21 mouse cellular contexts compared by ENCODE assay signal in genomic region chr2:18959558-18959957, GRCm38 (mm10). TPM values are rescaled to one million over a fixed set of nuclear protein-coding genes. Genes with fewer than 3 reads are reported as not detected.
A peak's percentile ranks its signal among the peaks of the same experiment; 100 is the strongest.
DNase-seq lines count a peak whose midpoint lies in the region; ATAC-seq and TF ChIP-seq lines count a peak whose summit lies in the region.
"Had no signal": no experiment of that assay in that cellular context is flagged by ENCODE, and none has a peak within 500 bp of the region (broad histone marks: within the 10 kb centered on the region; RNA-seq: fewer than 3 reads in every experiment).

No protein-coding gene starts in this region.

- H3K27me3 ChIP-seq in liver, embryonic 13.5 days, result no peaks in the 10 kb centered on the region
- H3K27me3 ChIP-seq in CH12.LX (replicated peaks), result no peaks in the 10 kb centered on the region
- H3K27me3 ChIP-seq: embryonic facial prominence, embryonic 12.5 days; forebrain, embryonic 15.5 days; heart, embryonic 15.5 days; hindbrain, embryonic 13.5 days had no signal

- no peak for TF ChIP-seq CTCF in CH12.LX (conservative IDR thresholded peaks at IDR 0.05 in 1 of 2, IDR thresholded peaks at IDR 0.05 in 1 of 2; ENCODE audit: low read depth in 2 of 2, low read length in 2 of 2)

- in situ Hi-C loops in CH12.LX (cut with MboI; ENCODE audit: low pct_ligation_motif_present, low pct_unique_long_range_greater_than_20kb, low sequenced_read_pairs), result no loop called here

- H3K4me1 ChIP-seq in liver, embryonic 13.5 days (replicated peaks), result peaks cover 88% of the 10 kb centered on the region
- H3K4me1 ChIP-seq in CH12.LX (ENCODE audit: control insufficient read depth in 1 of 2, insufficient read depth in 2 of 2), result peaks cover 19 to 90% of the 10 kb centered on the region in 2 experiments
- H3K4me1 ChIP-seq: forebrain, embryonic 15.5 days had no signal

- no peaks in the 10 kb centered on the region for H3K79me2 ChIP-seq in CH12.LX (replicated peaks; ENCODE audit: control insufficient read depth, extremely low read depth, insufficient read depth, poor library complexity, severe bottlenecking)

- dilution Hi-C loops in CH12.LX (cut with MboI; ENCODE audit: extremely low pct_ligation_motif_present, extremely low pct_unique_long_range_greater_than_20kb, low sequenced_read_pairs), result no loop called here

- H3K4me3 ChIP-seq in liver, embryonic 13.5 days (replicated peaks), result no peak overlapping the region
- H3K4me3 ChIP-seq in CH12.LX (replicated peaks in 1 of 3; ENCODE audit: low read depth in 2 of 3, low read length in 2 of 3, poor library complexity in 1 of 3), result no peak overlapping the region
- H3K4me3 ChIP-seq: embryonic facial prominence, embryonic 12.5 days; forebrain, embryonic 15.5 days; heart, adult 2 months; heart, embryonic 15.5 days; hindbrain, embryonic 13.5 days had no signal

- no peak overlapping the region for H3K9ac ChIP-seq in liver, embryonic 13.5 days
- H3K9ac ChIP-seq in CH12.LX (ENCODE audit: insufficient read depth, low read depth), result no peak overlapping the region
- H3K9ac ChIP-seq: embryonic facial prominence, embryonic 12.5 days; forebrain, embryonic 15.5 days; heart, embryonic 15.5 days; hindbrain, embryonic 13.5 days had no signal

- no peak overlapping the region for H3K4me2 ChIP-seq in liver, embryonic 13.5 days
- H3K4me2 ChIP-seq in CH12.LX (ENCODE audit: insufficient read depth, low read depth, poor library complexity, severe bottlenecking), result 0 out of 2 replicates have a peak overlapping the region, but pooled peaks have one; percentile 55
- H3K4me2 ChIP-seq: embryonic facial prominence, embryonic 12.5 days; forebrain, embryonic 15.5 days; heart, embryonic 11.5 days; heart, embryonic 15.5 days; hindbrain, embryonic 13.5 days had no signal

- TF ChIP-seq POLR2A in CH12.LX (IDR thresholded peaks at IDR 0.05; ENCODE audit: low read depth, low read length), result no peak

- TF ChIP-seq RAD21 in CH12.LX (IDR thresholded peaks at IDR 0.05; ENCODE audit: low read depth, low read length), result no peak

- H3K36me3 ChIP-seq in liver, embryonic 13.5 days, result no peaks in the 10 kb centered on the region
- peaks cover 0 to 16% of the 10 kb centered on the region in 2 experiments for H3K36me3 ChIP-seq in CH12.LX (replicated peaks in 1 of 2; ENCODE audit: control insufficient read depth in 1 of 2, insufficient read depth in 1 of 2, low read length in 1 of 2)
- H3K36me3 ChIP-seq: embryonic facial prominence, embryonic 12.5 days; forebrain, embryonic 15.5 days; heart, embryonic 15.5 days; hindbrain, embryonic 13.5 days had no signal

- no peak for TF ChIP-seq EP300 in CH12.LX (IDR thresholded peaks at IDR 0.05; ENCODE audit: low read length)

- WGBS in liver, embryonic 13.5 days (ENCODE audit: insufficient replicate concordance), result 67% methylated on average over 5 of the region's 5 CpGs

- peak overlapping the region; percentile 35; the same call in 1 of the 2 replicates for H3K27ac ChIP-seq in liver, embryonic 13.5 days
- H3K27ac ChIP-seq in CH12.LX (ENCODE audit: insufficient read depth, low read depth), result no peak overlapping the region
- H3K27ac ChIP-seq: embryonic facial prominence, embryonic 12.5 days; forebrain, embryonic 15.5 days; heart, adult 2 months; heart, embryonic 15.5 days; hindbrain, embryonic 13.5 days; hindbrain, postnatal 0 days had no signal

- no peak for ATAC-seq in liver, embryonic 13.5 days (ENCODE audit: low read depth)
- peak; percentile 24 for ATAC-seq in inflammation-experienced regulatory T-cells, adult 6 months
- ATAC-seq: forebrain, embryonic 15.5 days; hindbrain, postnatal 0 days had no signal

- no peak for DNase-seq in liver, embryonic 13.5 days
- DNase-seq in liver (no peak), CH12.LX (ENCODE audit: extremely low read depth) (no peak)
- peak; percentile 58 for DNase-seq in CD4-positive helper T cell, adult 2 months (ENCODE audit: low read depth, low spot score)
- DNase-seq in lung, adult 18-20 months, result no peak
- no peak for DNase-seq in cerebellum, postnatal 36 days
- DNase-seq in spleen, postnatal 10 days (ENCODE audit: low spot score in 2 of 2), result no peak
- DNase-seq: adrenal gland, postnatal 10 days; cerebellum, adult 11 months; cerebellum, adult 8-10 months; cerebellum, postnatal 14 days; gastrocnemius, postnatal 10 days; heart, adult 2 months; heart, postnatal 14 days had no signal

- no peaks in the 10 kb centered on the region for H3K9me3 ChIP-seq in liver, embryonic 13.5 days (replicated peaks)
- no peaks in the 10 kb centered on the region for H3K9me3 ChIP-seq in CH12.LX (replicated peaks; ENCODE audit: low read length)
- H3K9me3 ChIP-seq: embryonic facial prominence, embryonic 12.5 days; forebrain, embryonic 15.5 days; heart, embryonic 15.5 days; hindbrain, embryonic 13.5 days had no signal

TF ChIP-seq in CH12.LX, 34 proteins besides CTCF, POLR2A, EP300 and RAD21:
- TF ChIP-seq KAT2A (IDR thresholded peaks at IDR 0.05; ENCODE audit: insufficient replicate concordance, low read length), result no peak
- no peak for TF ChIP-seq TBP (conservative IDR thresholded peaks at IDR 0.05; ENCODE audit: low read depth, low read length)
- TF ChIP-seq POLR2AphosphoS2 (IDR thresholded peaks at IDR 0.05; ENCODE audit: low read depth, low read length), result no peak
- TF ChIP-seq JUND (conservative IDR thresholded peaks at IDR 0.05; ENCODE audit: low read depth, low read length), result no peak
- no peak for TF ChIP-seq UBTF (IDR thresholded peaks at IDR 0.05; ENCODE audit: low read depth, low read length)
- TF ChIP-seq SIN3A (IDR thresholded peaks at IDR 0.05; ENCODE audit: low read length), result no peak
- TF ChIP-seq NRF1 (IDR thresholded peaks at IDR 0.05; ENCODE audit: low read depth, low read length), result no peak
- no peak for TF ChIP-seq MXI1 (IDR thresholded peaks at IDR 0.05; ENCODE audit: low read depth, low read length)
- TF ChIP-seq RCOR1 (conservative IDR thresholded peaks at IDR 0.05; ENCODE audit: low read depth, low read length), result no peak
- no peak for TF ChIP-seq ZMIZ1 (IDR thresholded peaks at IDR 0.05; ENCODE audit: low read depth, low read length)
- no peak for TF ChIP-seq NELFE (IDR thresholded peaks at IDR 0.05; ENCODE audit: low read depth, low read length)
- TF ChIP-seq IRF4 (IDR thresholded peaks at IDR 0.05; ENCODE audit: low read depth, low read length), result no peak
TF ChIP-seq in CH12.LX: peak in this region for 0.

RNA-seq across cellular contexts. Expression of gene Pip4k2a, which starts 38.4 kb away (rescaled TPM):
- 15.8 and 18.8 TPM in 2 replicates for polyA plus RNA-seq in liver, embryonic 13.5 days (2015; fragmentation: Nextera tagmentation; extraction: Ambion mirVana)
- 6.6 and 6.8 TPM in 2 replicates for total RNA-seq in CH12.LX (2012; rRNA removed)
- 17.9 and 20.8 TPM in 2 replicates for total RNA-seq in CH12.LX (2014; rRNA removed)
- polyA plus RNA-seq in CH12.LX (2012; ENCODE audit: insufficient read length, low read depth), result 52.9 and 84.7 TPM in 2 replicates
- polyA plus RNA-seq in inflammation-experienced regulatory T-cells, adult 6 months (2017; shearing (Covaris generic)), result 10 to 100 TPM; 16.7 to 23.5 (median 18.4) TPM

RNA-seq across cellular contexts. Expression of gene 4930426L09Rik, which starts 38.6 kb away (rescaled TPM):
- 0.17 and 0.22 TPM in 2 replicates for polyA plus RNA-seq in liver, embryonic 13.5 days (2015; fragmentation: Nextera tagmentation; extraction: Ambion mirVana)
- total RNA-seq in CH12.LX (2012; rRNA removed) (0.25 and 0.30 TPM in 2 replicates), CH12.LX (2014; rRNA removed) (0.22 and 0.26 TPM in 2 replicates)
- 0.16 and 0.31 TPM in 2 replicates for polyA plus RNA-seq in CH12.LX (2012; ENCODE audit: insufficient read length, low read depth)
- under 1 TPM; 0.33 to 0.99 (median 0.41) TPM for polyA plus RNA-seq in inflammation-experienced regulatory T-cells, adult 6 months (2017; shearing (Covaris generic))
- total RNA-seq: heart, adult 2 months had no signal
